Mouse (Mus musculus) G1E-ER4 (cell line): ENCODE data around the gene Nav1. TPM values are rescaled to one million over a fixed set of nuclear protein-coding genes. Genes with fewer than 3 reads are reported as not detected.

Experiments
- GATA1 ChIP-seq: IDR thresholded peaks from one replicate; pipeline ENCODE4 v1.8.0; 2012; ENCODE audit warnings: low read length, inconsistent platforms
- polyA plus RNA-seq: library from polyadenylated mRNA; stranded (reverse); fragments of >175 nt; gene quantifications from 2 replicates; pipeline ENCODE4 v1.2.3, GENCODE M21; 2012

The Nav1 gene
- polyA plus RNA-seq, 1 experiment = 0.06 TPM

DNA sequence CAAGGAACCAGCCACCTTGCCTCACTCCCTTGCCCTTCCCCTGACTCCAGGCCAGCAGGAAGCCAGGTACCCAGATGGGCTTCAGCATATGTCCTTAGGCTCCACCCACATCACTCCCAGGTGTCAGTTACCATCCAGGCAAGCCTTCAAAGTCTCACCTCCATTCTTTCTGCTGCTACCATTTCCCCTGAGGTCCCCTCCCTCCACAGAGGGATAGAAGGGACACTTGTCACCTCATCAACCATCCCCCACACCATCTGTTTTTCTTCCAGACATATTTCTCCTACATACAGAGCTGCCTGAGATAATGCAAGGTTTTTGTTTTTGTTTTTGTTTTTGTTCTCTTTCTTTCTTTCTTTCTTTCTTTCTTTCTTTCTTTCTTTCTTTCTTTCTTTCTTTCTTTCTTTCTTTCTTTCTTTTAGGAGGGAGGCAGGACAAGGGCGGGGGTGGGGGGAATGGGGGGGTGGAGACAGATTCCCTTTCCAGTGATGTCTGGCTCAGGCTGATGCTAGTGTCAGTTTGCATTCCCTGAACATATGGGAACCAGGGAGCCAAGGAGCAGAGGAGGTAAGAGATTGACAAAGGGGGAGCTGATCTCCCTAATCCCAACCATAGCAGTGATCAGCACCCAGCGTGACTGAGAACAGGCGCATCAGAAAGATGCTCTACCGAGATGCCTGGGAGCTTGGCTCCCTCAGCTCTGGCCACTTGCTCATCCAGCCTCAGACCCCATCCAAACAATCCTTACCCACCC is 34.8 kb downstream of the Nav1 start:
- no peak for TF ChIP-seq GATA1

GRCm38 (mm10) chr1:135568087-135568486 is 39.0 kb downstream of the Nav1 start:
- no peak for TF ChIP-seq GATA1

- no peak for TF ChIP-seq GATA1
Observed at GRCm38 (mm10) chr1:135566611-135567010, 40.5 kb downstream of the Nav1 start.

DNA sequence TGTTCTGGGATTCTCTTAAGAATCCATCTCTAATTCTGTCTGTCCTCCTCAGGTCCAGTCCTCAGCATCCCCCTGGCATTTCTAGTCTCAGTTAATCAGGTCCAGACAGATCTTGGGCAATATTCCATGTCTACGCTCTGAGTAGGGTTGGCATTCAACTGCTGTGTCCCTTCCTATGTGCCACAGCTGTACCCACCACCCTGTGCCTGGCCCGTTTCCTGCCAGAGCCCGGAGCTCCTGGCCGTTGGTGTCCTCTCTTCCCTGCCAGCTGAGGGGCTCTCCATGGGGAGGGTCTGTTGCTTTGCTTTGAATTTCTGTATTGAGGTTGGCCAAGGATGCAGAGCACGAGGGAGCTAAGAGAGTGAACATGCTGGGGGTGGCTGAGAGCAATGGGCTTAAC is 41.3 kb downstream of the Nav1 start:
- TF ChIP-seq GATA1 = no peak

DNA sequence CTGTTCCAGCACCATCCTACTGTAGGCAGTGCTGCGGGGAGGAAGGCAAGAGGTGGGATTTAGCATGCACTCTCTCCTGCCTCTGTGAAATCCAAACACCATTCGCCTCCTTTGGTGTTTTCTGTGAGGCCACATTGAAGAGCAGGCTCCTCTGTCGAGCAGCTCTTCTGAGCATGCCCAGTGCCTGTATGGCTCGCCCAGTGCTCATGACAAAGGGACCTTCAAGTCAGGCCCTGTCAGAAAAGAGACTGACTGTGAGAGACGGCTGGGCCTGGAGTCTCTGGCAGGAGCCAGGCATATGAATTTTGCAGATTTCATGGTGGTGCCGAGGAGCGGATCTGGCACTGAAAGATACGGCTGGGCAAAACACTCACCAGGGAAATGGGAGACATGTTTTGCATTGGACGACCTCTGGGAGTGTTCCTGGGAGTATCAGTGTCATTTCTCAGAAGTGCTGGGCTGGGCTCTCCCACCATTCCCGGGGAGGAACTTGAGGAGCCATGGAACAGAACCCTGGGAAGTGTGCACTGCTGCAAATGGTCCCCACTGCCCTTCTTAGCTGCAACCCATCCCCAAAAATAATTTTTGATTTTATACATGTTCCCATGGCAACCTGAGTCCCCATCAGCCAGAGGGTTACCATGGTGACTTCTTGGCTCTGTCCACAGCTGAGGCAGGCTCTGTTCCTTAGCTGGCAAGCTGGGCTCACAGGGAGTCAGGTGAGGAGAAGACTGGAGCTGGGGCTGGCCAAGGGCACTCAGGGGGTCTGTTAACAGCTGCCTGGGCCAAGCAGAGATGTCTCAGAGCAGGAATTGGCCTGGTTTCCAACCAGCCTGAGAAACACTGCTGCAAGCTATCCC is 42.2 kb downstream of the Nav1 start:
- no peak for TF ChIP-seq GATA1

GRCm38 (mm10) chr1:135563781-135564414 is 43.2 kb downstream of the Nav1 start:
- no peak for TF ChIP-seq GATA1

DNA sequence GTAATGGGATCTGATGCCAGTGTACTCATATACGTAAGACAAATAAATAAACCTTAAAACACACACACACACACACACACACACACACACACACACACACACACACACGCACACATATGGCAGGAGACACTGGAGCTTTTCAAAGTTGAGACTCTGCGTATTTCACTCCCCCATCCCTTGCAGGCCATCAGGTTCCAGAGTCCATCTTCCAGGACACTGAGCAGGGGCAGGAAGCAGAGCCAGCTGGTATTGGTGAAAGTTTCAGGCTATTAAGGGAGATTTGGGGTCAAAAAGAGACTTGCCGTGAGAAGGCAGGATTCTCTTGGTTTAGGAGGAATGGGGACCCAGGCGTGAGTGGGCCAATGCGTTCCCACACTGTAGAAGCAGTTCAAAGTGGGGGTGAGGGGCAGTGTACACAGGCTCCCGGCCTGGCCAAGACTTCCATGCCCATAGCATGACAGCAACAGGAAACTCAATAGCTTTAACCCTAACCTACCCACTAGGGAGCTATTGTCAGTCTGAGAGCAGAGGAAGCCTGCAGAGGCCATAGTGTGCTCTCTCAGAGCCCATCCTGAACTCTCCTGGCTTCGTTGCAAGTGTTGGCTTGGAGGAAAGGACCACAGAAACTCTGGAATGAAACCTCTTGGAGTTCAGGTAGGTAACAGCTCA is 44.0 kb downstream of the Nav1 start:
- TF ChIP-seq GATA1 = no peak

GRCm38 (mm10) chr1:135562115-135562514 is 45.0 kb downstream of the Nav1 start:
- TF ChIP-seq GATA1 = no peak

- TF ChIP-seq GATA1 = no peak
Observed at GRCm38 (mm10) chr1:135561282-135561681, 45.8 kb downstream of the Nav1 start.

DNA sequence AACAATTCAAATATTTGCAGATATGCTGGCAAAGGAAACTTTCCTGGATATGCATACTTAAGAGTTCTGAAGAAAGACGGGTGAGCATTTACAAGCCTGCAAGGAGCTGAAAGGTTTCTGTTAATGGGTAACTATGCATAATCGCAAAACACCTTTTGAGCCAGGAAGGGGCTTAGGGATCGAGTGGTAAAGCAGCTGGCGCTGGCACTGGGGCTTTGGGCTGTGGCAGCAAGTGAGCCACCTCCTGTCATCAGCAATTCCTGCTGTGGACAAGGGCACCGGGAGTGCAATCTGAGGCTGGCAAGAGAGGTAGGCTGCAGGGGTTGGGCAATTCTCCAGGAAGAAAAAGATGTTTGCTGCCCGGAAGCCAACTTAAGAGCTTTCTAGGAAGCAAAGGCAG is 49.1 kb downstream of the Nav1 start:
- TF ChIP-seq GATA1 = no peak

GRCm38 (mm10) chr1:135555885-135556284 is 51.2 kb downstream of the Nav1 start:
- no peak for TF ChIP-seq GATA1

DNA sequence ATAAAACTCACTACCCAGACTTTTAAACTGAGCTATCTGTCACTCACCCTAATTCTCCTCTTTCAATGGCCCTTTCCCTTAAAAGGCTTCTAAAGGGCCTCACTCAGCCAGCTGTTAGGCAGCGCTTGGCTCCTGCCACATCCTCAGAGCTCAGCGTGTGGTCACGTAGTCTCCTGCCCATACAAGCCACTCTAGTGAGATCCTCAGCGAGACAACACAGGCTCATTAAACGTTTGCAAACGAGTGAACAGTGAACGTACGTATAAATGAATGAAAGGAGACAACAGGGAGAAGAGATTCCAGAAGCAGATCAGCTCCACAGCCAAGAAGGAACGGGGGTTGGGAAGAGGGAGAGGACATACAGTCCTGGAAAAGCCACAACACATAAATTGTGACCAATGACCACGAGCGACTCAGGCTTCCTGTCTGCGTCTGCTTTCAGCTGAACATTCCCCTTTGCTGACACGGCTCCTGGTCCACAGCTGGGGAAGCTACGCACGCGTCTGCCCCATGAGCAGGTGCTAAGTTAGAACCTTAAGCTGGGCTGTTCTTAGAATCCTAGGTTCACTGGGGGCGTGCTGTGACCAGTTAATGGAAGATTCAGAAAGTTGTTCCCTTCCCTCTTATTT is 52.3 kb downstream of the Nav1 start:
- no peak for TF ChIP-seq GATA1

DNA sequence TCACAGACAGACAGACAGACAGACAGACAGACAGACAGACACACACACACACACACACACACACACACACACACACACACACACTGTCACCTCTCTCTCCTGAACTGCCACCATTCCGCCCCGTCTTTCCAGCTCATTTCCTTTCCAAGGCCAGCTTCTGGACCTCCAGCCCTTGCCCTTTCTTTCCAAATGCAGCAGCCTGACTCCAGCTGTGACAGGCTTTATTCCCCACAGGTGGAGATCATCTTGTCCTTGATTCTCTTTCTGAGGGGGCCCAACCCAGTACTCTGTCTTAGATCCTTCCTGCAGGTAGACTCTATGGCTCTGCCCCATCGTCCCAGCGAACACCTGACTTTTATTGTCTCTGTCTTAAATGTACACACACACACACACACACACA is 53.5 kb downstream of the Nav1 start:
- TF ChIP-seq GATA1 = no peak

DNA sequence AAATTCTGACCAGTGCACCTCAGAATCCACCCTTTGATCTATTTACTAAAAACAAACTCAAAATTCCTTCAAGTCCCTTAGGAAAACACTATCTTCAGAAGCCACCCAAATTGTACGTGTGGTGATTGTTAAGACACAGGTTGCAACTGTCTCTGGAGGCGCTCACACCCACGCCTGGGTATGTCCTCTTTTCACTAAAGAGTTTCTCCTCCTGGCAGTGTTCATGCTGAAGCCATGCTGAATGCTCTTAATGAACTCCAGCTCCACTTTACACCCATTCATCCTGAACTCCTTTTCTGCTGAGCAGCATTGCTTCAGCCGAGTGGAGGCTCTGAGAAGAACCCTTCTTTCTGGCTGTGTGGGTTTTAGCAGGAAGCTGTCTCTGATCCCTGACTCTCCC is 53.9 kb downstream of the Nav1 start:
- TF ChIP-seq GATA1 = no peak

DNA sequence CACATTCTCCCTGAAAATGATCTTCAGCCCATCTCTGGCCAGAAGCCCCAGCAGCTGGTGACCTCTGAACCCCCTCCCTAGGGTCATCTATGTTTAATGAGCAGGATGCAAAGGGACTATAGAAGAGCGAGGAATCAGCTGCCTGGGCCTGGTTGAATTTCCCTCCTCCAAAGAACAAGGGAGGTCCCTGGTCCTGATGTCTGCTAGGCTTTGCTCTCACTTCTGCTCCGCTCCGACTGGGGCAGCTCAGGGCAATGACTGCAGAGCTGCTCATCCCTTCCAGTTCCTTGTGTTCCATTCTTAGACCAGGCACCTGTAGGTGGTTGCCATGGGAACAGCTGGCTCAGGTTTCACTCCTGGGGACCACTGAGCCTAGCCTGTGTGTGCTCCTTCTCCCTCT is 56.2 kb downstream of the Nav1 start:
- no peak for TF ChIP-seq GATA1

DNA sequence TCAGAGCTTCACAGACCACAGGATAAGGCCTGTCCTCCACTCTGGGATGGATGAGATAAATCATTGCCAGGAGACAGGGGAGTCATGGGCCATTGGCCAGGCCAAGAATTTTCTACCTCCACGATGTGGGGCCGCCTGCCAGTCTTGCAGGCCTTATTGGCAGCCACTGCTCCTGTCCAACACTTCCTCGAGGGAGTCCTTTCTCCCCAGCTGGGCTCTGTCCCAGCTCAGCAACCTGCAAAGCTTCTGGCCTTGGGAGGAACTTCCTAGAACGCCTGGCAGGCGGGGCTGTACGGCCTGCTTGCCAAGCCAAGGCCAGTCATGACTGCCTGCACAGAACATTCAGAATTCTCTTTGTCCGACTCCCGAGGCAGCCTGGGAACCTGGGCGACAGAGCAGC is 58.3 kb downstream of the Nav1 start:
- no peak for TF ChIP-seq GATA1
